Mouse (Mus musculus) kidney, embryonic 14.5 days (tissue): ENCODE measurements around the gene Ttc13. TPM values are rescaled to one million over a fixed set of nuclear protein-coding genes. Genes with fewer than 3 reads are reported as not detected.

Experiments used
- ATAC-seq: fragments of 200-750 bp; cut with Nextera tagmentation; 2 replicates; pipeline ENCODE4 v1.8.0; 2017; ENCODE audit warnings: moderate number of reproducible peaks, mild to moderate bottlenecking, moderate TSS enrichment, moderate library complexity; ENCODE audit not compliant: low FRiP score, low TSS enrichment
- H3K27ac ChIP-seq: fragments of 300-500 bp; sonication (generic); 2 replicates; pipeline ENCODE4 v1.5.1; 2014; ENCODE audit warnings: low read depth, mild to moderate bottlenecking, low read length, moderate library complexity, mixed read lengths
- H3K27me3 ChIP-seq: fragments of 300-500 bp; sonication (generic); 2 replicates; pipeline ENCODE4 v1.6.1; 2014; ENCODE audit warnings: mild to moderate bottlenecking, low read length; ENCODE audit not compliant: control insufficient read depth, insufficient read depth
- H3K36me3 ChIP-seq: fragments of 300-500 bp; sonication (generic); 2 replicates; pipeline ENCODE4 v1.6.1; 2014; ENCODE audit warnings: low read length, mixed read lengths; ENCODE audit not compliant: control insufficient read depth, insufficient read depth
- H3K4me1 ChIP-seq: fragments of 300-500 bp; sonication (generic); 2 replicates; pipeline ENCODE4 v1.6.1; 2014; ENCODE audit warnings: low read length, mixed read lengths; ENCODE audit not compliant: control insufficient read depth, insufficient read depth
- H3K4me2 ChIP-seq: fragments of 300-500 bp; sonication (generic); replicated peaks from 2 replicates; pipeline ENCODE4 v1.6.1; 2014; ENCODE audit warnings: low read depth, mild to moderate bottlenecking, low read length
- H3K4me3 ChIP-seq: fragments of 300-500 bp; sonication (generic); 2 replicates; pipeline ENCODE4 v1.5.1; 2014; ENCODE audit warnings: mild to moderate bottlenecking, low read length
- H3K9ac ChIP-seq: fragments of 300-500 bp; sonication (generic); 2 replicates; pipeline ENCODE4 v1.6.1; 2014; ENCODE audit warnings: low read depth, mild to moderate bottlenecking, low read length, moderate library complexity
- H3K9me3 ChIP-seq: fragments of 300-500 bp; sonication (generic); 2 replicates; pipeline ENCODE4 v1.6.1; 2016; ENCODE audit warnings: low read length; ENCODE audit not compliant: control insufficient read depth
- WGBS: fragments of 180-500 bp; shearing (Covaris S2); extraction: QIAGEN DNeasy Blood & Tissue Kit; methylation state at CpG from one replicate; pipeline ENCODE4 v1.1.7; 2014; 5-methylcytosine and 5-hydroxymethylcytosine counted together
- polyA plus RNA-seq: library from polyadenylated mRNA; unstranded; fragments of >200 nt; fragmentation: Nextera tagmentation; extraction: Ambion mirVana; gene quantifications from 2 replicates; pipeline ENCODE4 v1.2.1, GENCODE M21; 2014

The Ttc13 gene
- polyA plus RNA-seq, 1 experiment from 2014 or later, result 57.1 TPM

DNA sequence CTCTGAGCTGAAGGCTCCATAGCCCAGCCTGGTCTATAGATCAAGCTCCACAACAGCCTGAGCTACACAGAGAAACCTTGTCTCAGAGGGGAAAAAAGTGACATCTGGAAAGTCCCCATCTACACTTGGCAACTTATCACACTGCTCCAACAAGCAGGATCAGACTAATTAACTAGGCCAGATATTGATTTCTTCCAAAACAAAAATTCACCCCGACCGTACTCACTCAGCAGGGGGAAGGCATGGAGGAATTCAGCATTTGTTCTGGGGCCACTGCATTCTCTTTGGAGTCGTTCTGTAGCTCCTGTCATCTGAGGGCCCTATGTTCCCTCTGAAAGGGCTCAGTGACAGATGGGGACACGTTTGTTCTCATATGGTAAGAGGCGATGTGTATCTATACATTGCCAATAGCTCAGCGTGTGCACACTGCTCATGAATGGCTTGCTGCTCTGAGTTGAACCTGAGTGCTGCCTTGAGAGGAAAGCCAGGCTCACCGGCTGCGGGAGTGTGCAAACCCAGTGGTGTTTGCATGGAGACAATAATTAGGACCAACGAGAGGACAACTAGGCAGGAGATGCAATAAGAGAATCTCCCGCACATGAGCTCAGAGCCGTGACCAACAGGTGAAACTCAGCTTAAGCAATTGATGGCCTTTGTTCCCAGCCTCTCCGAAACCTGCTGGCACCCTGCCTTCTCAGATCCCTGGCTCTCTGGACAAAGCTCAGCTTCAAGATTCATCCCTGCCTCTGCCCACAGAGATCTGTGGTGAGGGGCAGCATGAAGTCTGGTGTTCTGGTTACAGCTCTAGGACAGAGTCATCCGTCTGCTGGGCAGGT is 87.2 kb downstream of the Ttc13 start:
- no peaks in the 10 kb centered on the region for H3K9me3 ChIP-seq
- H3K27ac ChIP-seq, result no peak overlapping the region
- peaks cover 36% of the 10 kb centered on the region for H3K36me3 ChIP-seq
- 88% methylated on average over 13 of the region's 13 CpGs for WGBS
- H3K4me2 ChIP-seq, result no peak overlapping the region
- no peaks in the 10 kb centered on the region for H3K27me3 ChIP-seq
- H3K4me3 ChIP-seq, result no peak overlapping the region
- no peak for ATAC-seq
- peaks cover 7% of the 10 kb centered on the region; the same call in 1 of the 2 replicates for H3K4me1 ChIP-seq
- H3K9ac ChIP-seq, result no peak overlapping the region

DNA sequence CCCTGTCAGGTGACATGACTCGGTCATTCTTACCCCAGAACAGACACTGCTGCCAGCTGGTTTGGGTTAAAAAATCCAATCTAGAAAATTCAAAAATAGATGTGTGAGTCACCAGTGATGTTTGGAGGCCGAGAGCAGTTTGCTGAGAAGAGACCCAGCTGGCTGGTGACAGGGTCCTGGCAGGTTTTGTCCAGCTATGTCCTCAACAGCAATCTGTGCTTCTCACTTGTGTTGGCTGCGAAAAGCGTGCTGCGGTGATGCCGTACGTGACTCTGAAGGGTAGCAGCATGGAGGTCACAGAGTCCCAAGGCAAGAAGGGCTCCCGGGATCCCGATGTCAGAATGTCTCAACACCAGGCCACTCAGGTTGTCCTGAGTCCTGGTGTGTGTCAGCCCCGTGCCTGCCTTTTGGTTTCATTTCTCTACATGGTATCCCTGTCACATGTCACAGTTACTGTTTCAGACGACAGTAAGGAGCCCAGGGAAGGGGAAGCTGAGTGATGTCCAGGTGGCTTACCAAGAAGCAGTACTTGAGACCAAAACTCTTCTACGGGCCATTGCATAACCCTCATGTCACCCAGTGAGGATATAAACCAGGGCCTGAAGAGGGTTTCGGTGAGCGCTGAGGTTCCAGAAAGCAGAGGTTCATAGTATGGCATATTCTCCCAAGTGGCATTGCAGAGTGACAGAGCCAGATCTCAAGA is 88.6 kb downstream of the Ttc13 start:
- H3K4me1 ChIP-seq, result peaks cover 7% of the 10 kb centered on the region; the same call in 1 of the 2 replicates
- H3K4me3 ChIP-seq, result no peak overlapping the region
- H3K27me3 ChIP-seq, result no peaks in the 10 kb centered on the region
- no peak; the same call in 1 of the 2 replicates for ATAC-seq
- peak overlapping the region; percentile 59 for H3K27ac ChIP-seq
- no peak overlapping the region for H3K9ac ChIP-seq
- WGBS, result 76% methylated on average over 14 of the region's 14 CpGs
- H3K4me2 ChIP-seq, result no peak overlapping the region
- H3K9me3 ChIP-seq, result no peaks in the 10 kb centered on the region
- H3K36me3 ChIP-seq, result peaks cover 24% of the 10 kb centered on the region; the same call in 1 of the 2 replicates

DNA sequence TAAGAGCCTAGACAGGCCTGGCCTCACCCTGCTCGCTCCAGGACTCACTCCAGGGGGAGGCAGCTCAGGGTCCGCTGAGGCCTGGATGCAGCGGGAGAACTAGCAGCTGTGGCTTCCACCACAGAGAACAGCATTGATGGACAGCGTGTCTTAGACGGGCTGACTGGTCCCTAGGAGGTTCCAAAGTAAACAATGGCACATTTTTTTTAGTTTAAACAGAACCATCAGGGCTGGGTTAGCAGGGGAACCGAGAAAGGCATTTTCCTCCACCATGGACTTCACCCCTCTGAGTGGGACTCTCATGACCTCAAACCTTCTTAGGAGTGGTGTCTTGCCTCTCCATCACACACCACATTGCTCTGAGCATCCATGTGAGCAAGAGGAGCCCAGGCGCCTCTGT is 89.8 kb downstream of the Ttc13 start:
- Histone ChIP-seq H3K4me3 (no peak overlapping the region), H3K9me3 (no peaks in the 10 kb centered on the region), H3K4me2 (no peak overlapping the region), H3K27ac (peak overlapping the region; percentile 55; the same call in 1 of the 2 replicates), H3K4me1 (peaks cover 7% of the 10 kb centered on the region; the same call in 1 of the 2 replicates), H3K27me3 (no peaks in the 10 kb centered on the region), H3K9ac (no peak overlapping the region), H3K36me3 (peaks cover 13% of the 10 kb centered on the region; the same call in 1 of the 2 replicates)
- ATAC-seq, result no peak; the same call in 1 of the 2 replicates
- 42% methylated on average over 7 of the region's 7 CpGs for WGBS

DNA sequence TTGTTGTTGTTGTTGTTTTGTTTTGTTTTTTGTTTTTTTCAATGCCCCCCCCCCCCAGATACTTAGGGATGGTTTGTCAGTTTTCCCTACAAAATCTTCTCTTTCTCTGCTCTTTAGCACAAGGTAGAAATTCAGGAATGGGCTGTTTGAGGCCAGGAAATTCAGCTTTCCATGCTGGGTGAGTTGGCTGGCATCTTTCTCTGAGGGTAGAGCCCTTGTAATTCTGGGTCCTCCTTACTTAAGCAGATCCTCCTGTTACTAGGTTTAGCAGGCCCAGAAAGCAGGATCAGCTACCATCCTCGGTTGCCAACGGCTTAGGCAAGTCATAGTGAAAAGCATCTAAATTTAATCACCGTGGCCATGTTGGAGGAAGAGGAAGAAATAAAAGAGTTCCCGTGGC is 90.9 kb downstream of the Ttc13 start:
- no peak for ATAC-seq
- no peaks in the 10 kb centered on the region for H3K9me3 ChIP-seq
- H3K4me2 ChIP-seq, result no peak overlapping the region
- H3K9ac ChIP-seq, result no peak overlapping the region
- H3K27ac ChIP-seq, result no peak overlapping the region
- 82% methylated on average over 4 of the region's 4 CpGs for WGBS
- no peaks in the 10 kb centered on the region for H3K27me3 ChIP-seq
- H3K4me1 ChIP-seq, result peaks cover 7% of the 10 kb centered on the region; the same call in 1 of the 2 replicates
- peaks cover 3% of the 10 kb centered on the region; the same call in 1 of the 2 replicates for H3K36me3 ChIP-seq
- H3K4me3 ChIP-seq, result no peak overlapping the region

DNA sequence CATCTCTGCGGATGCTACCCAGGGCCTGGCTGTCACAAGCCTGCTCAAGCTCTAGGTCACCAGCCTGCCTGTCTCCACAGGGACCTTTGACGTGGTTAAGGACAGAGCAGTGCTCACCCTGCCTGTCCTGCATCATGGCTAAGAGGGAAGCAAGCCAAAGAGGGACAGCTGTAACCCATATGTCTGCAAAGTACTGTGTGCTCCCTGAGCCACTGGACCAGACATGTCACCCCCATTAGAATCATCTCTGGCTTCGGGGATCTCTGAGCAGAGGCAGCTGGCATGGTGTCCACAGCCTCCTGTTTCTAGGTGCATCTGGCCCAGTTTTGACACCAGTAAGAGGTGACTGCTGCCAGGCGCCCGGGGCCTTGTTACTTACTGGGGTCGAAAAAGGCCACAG is 91.3 kb downstream of the Ttc13 start:
- Histone ChIP-seq H3K4me2 (no peak overlapping the region), H3K9ac (no peak overlapping the region), H3K27ac (no peak overlapping the region), H3K27me3 (no peaks in the 10 kb centered on the region), H3K9me3 (no peaks in the 10 kb centered on the region), H3K36me3 (no peaks in the 10 kb centered on the region; the same call in 1 of the 2 replicates), H3K4me1 (peaks cover 7% of the 10 kb centered on the region; the same call in 1 of the 2 replicates), H3K4me3 (no peak overlapping the region)
- ATAC-seq, result no peak
- WGBS, result 76% methylated on average over 6 of the region's 6 CpGs

DNA sequence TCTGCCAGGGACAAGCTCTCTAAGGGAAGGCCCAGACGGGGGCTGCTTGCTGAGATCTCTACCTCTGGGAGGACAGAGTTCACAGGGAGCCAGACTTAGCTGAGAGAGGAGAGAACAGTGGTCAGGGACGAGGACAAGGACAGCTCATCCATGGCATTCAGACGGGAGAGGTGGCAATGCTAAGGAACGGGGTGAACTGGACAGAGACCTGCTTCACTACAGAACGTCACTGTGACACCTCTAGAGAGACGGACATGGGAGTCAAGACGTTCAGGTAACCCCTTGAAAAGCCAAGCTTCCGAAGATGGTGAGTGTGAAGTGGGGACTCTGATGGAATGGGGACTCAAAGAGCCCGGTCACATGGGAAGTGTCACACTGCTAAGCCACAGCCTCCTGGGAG is 95.5 kb downstream of the Ttc13 start:
- Histone ChIP-seq H3K4me2 (no peak overlapping the region), H3K4me1 (no peaks in the 10 kb centered on the region), H3K27me3 (no peaks in the 10 kb centered on the region), H3K27ac (no peak overlapping the region), H3K9ac (no peak overlapping the region), H3K36me3 (no peaks in the 10 kb centered on the region), H3K9me3 (no peaks in the 10 kb centered on the region), H3K4me3 (no peak overlapping the region)
- WGBS, result 92% methylated on average over 9 of the region's 9 CpGs
- no peak for ATAC-seq

Other genes with a start within 250 kb of the Ttc13 start
- gene Cog2, start 201.2 kb downstream of the Ttc13 start, polyA plus RNA-seq, result 27.4 and 36.6 TPM in 2 replicates
- 0.27 and 0.28 TPM in 2 replicates for gene Agt, start 152.3 kb downstream of the Ttc13 start, polyA plus RNA-seq
- 0.08 TPM in 1 of 2 replicates, not detected in the other for gene Capn9, start 145.9 kb downstream of the Ttc13 start, polyA plus RNA-seq
- 28.1 and 38.8 TPM in 2 replicates for gene 2310022B05Rik, start 58.6 kb downstream of the Ttc13 start, polyA plus RNA-seq
- gene Arv1, start 156 bp upstream of the Ttc13 start, polyA plus RNA-seq, result 30.9 and 32.2 TPM in 2 replicates
- 6.2 and 6.8 TPM in 2 replicates for gene Fam89a, start 29.8 kb upstream of the Ttc13 start, polyA plus RNA-seq
- gene Trim67, start 71.1 kb upstream of the Ttc13 start, polyA plus RNA-seq, result 0.03 TPM in 1 of 2 replicates, not detected in the other
- 79.3 and 122 TPM in 2 replicates for gene Gnpat, start 141.1 kb upstream of the Ttc13 start, polyA plus RNA-seq
- 47.5 and 52.9 TPM in 2 replicates for gene 2810004N23Rik, start 141.1 kb upstream of the Ttc13 start, polyA plus RNA-seq
- 5.4 and 8.1 TPM in 2 replicates for gene Exoc8, start 175.7 kb upstream of the Ttc13 start, polyA plus RNA-seq
- 6.6 and 9.1 TPM in 2 replicates for gene Sprtn, start 175.9 kb upstream of the Ttc13 start, polyA plus RNA-seq
- 15.8 and 16.0 TPM in 2 replicates for gene Egln1, start 227.3 kb upstream of the Ttc13 start, polyA plus RNA-seq